Mouse (Mus musculus) kidney, adult 2 months (tissue): ENCODE measurements around the gene Marveld3.

ENCODE experiments used
- CTCF ChIP-seq: fragments of 200-500 bp; conservative IDR thresholded peaks from 2 replicates; pipeline ENCODE4 v1.5.1; 2011; ENCODE audit warnings: low read depth, mild to moderate bottlenecking, control low read depth, low read length, moderate library complexity, mixed read lengths; ENCODE audit not compliant: insufficient read depth, insufficient read length
- POLR2A ChIP-seq: fragments of 200-500 bp; IDR thresholded peaks from one replicate; pipeline ENCODE4 v1.6.1; 2011; ENCODE audit warnings: low read depth, low read length, control low read depth

DNA sequence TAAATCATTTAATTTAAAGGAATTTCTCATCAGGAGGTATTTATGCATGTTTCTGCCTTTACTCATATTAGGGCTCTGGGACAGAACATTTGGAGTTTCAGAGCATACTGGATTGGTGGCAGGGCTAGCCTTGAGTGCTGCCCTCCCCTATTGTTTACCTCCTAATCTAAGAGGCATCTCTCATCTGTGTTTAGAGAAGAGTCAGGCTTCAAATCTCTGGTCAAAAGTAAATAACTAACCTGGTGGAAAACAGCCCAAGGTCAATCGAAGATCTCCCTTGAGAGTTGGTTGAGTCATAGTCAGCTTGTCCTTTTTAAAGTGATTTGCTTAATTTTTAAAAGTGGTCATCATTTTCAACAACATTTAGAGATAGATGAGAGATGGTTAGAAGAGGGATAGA lies 30.9 kb upstream of the Marveld3 start:
- TF ChIP-seq POLR2A = no peak
- TF ChIP-seq CTCF = no peak
